Comparison of ENCODE assay signal across 23 mouse cellular contexts in genomic region chr19:21769796-21770195, GRCm38 (mm10). TPM values are rescaled to one million over a fixed set of nuclear protein-coding genes. Genes with fewer than 3 reads are reported as not detected.
A peak's percentile ranks its signal among the peaks of the same experiment; 100 is the strongest.
DNase-seq lines count a peak whose midpoint lies in the region; ATAC-seq and TF ChIP-seq lines count a peak whose summit lies in the region.
"Had no signal": no experiment of that assay in that cellular context is flagged by ENCODE, and none has a peak within 500 bp of the region (broad histone marks: within the 10 kb centered on the region; RNA-seq: fewer than 3 reads in every experiment).

No protein-coding gene starts in this region.

- no peak for TF ChIP-seq CTCF in lung, embryonic 14.5 days (IDR thresholded peaks at IDR 0.05; ENCODE audit: low read depth)
- TF ChIP-seq CTCF in embryonic fibroblast, embryonic 13.5 days (IDR thresholded peaks at IDR 0.05; ENCODE audit: borderline replicate concordance, insufficient read depth, low read length) = no peak

- H3K4me3 ChIP-seq in lung, embryonic 14.5 days (ENCODE audit: low read depth, low read length) = no peak overlapping the region
- no peak overlapping the region for H3K4me3 ChIP-seq in embryonic facial prominence, embryonic 13.5 days
- H3K4me3 ChIP-seq in embryonic fibroblast, embryonic 13.5 days (ENCODE audit: insufficient read depth, low read length) = no peak overlapping the region
- no peak overlapping the region for H3K4me3 ChIP-seq in hindbrain, embryonic 14.5 days (replicated peaks; ENCODE audit: low read length)
- no peak overlapping the region for H3K4me3 ChIP-seq in midbrain, embryonic 14.5 days (replicated peaks; ENCODE audit: low read depth, low read length)
- H3K4me3 ChIP-seq: heart, adult 2 months; heart, embryonic 10.5 days; heart, embryonic 13.5 days; hindbrain, embryonic 15.5 days; intestine, embryonic 15.5 days had no signal

- no peaks in the 10 kb centered on the region for H3K4me1 ChIP-seq in lung, embryonic 14.5 days (ENCODE audit: insufficient read depth)
- 0 out of 2 replicates have a peak, but pooled peaks cover 7% of the 10 kb centered on the region for H3K4me1 ChIP-seq in embryonic facial prominence, embryonic 13.5 days
- peaks cover 3% of the 10 kb centered on the region; the same call in 1 of the 2 replicates for H3K4me1 ChIP-seq in embryonic fibroblast, embryonic 13.5 days (ENCODE audit: control insufficient read depth, insufficient read depth, low read length)
- no peaks in the 10 kb centered on the region for H3K4me1 ChIP-seq in hindbrain, embryonic 14.5 days (replicated peaks; ENCODE audit: control insufficient read depth, insufficient read depth, low read length)
- no peaks in the 10 kb centered on the region for H3K4me1 ChIP-seq in midbrain, embryonic 14.5 days (ENCODE audit: control insufficient read depth, insufficient read depth, low read length)
- H3K4me1 ChIP-seq: hindbrain, embryonic 15.5 days; intestine, embryonic 15.5 days had no signal

- no peaks in the 10 kb centered on the region for H3K36me3 ChIP-seq in lung, embryonic 14.5 days (ENCODE audit: insufficient read depth)
- H3K36me3 ChIP-seq in embryonic facial prominence, embryonic 13.5 days = no peaks in the 10 kb centered on the region
- no peaks in the 10 kb centered on the region for H3K36me3 ChIP-seq in hindbrain, embryonic 14.5 days (replicated peaks; ENCODE audit: control insufficient read depth, insufficient read depth)
- no peaks in the 10 kb centered on the region for H3K36me3 ChIP-seq in midbrain, embryonic 14.5 days (ENCODE audit: control insufficient read depth, insufficient read depth, low read length)
- H3K36me3 ChIP-seq: heart, embryonic 10.5 days; heart, embryonic 13.5 days; hindbrain, embryonic 15.5 days; intestine, embryonic 15.5 days had no signal

- no peak for TF ChIP-seq POLR2A in embryonic fibroblast, embryonic 13.5 days (IDR thresholded peaks at IDR 0.05; ENCODE audit: low read depth, low read length)

- H3K27ac ChIP-seq in lung, embryonic 14.5 days (ENCODE audit: low read depth) = no peak overlapping the region
- H3K27ac ChIP-seq in embryonic facial prominence, embryonic 13.5 days = peak overlapping the region; percentile 79
- H3K27ac ChIP-seq in embryonic fibroblast, embryonic 13.5 days (ENCODE audit: insufficient read depth, low read length) = peak overlapping the region; percentile 53; the same call in 1 of the 2 replicates
- H3K27ac ChIP-seq in hindbrain, embryonic 14.5 days = no peak overlapping the region
- no peak overlapping the region for H3K27ac ChIP-seq in midbrain, embryonic 14.5 days (replicated peaks; ENCODE audit: low read depth, low read length)
- H3K27ac ChIP-seq: heart, adult 2 months; heart, embryonic 10.5 days; heart, embryonic 13.5 days; hindbrain, embryonic 15.5 days; intestine, embryonic 15.5 days had no signal

- DNase-seq in lung, embryonic 14.5 days = peak; percentile 32
- DNase-seq in lung, postnatal 14 days = no peak
- no peak for DNase-seq in hindbrain, embryonic 14.5 days (ENCODE audit: low spot score)
- no peak for DNase-seq in midbrain, embryonic 14.5 days
- DNase-seq: adrenal gland, postnatal 10 days; adrenal gland, postnatal 36 days; cerebellum, adult 18-20 months; cerebellum, adult 9-10 months; cerebellum, postnatal 14 days; forebrain, postnatal 0 days; gastrocnemius, postnatal 25 days; heart, adult 2 months; heart, postnatal 14 days; heart, postnatal 4 days; kidney, adult 11 months had no signal

- no peak overlapping the region for H3K4me2 ChIP-seq in lung, embryonic 14.5 days
- no peak overlapping the region for H3K4me2 ChIP-seq in embryonic facial prominence, embryonic 13.5 days
- no peak overlapping the region for H3K4me2 ChIP-seq in hindbrain, embryonic 14.5 days (replicated peaks)
- H3K4me2 ChIP-seq in midbrain, embryonic 14.5 days (ENCODE audit: low read length) = no peak overlapping the region
- H3K4me2 ChIP-seq: heart, embryonic 13.5 days; hindbrain, embryonic 15.5 days; intestine, embryonic 15.5 days had no signal

- 51% methylated on average over 3 of the region's 3 CpGs for WGBS in lung, embryonic 14.5 days
- 29% methylated on average over 3 of the region's 3 CpGs for WGBS in embryonic facial prominence, embryonic 13.5 days
- 69% methylated on average over 3 of the region's 3 CpGs for WGBS in hindbrain, embryonic 14.5 days
- WGBS in midbrain, embryonic 14.5 days = 79% methylated on average over 3 of the region's 3 CpGs

- no peak for ATAC-seq in lung, embryonic 14.5 days (ENCODE audit: insufficient read depth)
- peak; percentile 64 for ATAC-seq in embryonic facial prominence, embryonic 13.5 days (ENCODE audit: insufficient number of reproducible peaks, insufficient read depth, low FRiP score, low TSS enrichment, low read depth)
- no peak for ATAC-seq in hindbrain, embryonic 14.5 days (ENCODE audit: low FRiP score)
- ATAC-seq in midbrain, embryonic 14.5 days (ENCODE audit: low FRiP score, low TSS enrichment) = no peak
- ATAC-seq: forebrain, embryonic 14.5 days; forebrain, postnatal 0 days; intestine, embryonic 15.5 days; Patski had no signal

- H3K9ac ChIP-seq in lung, embryonic 14.5 days = no peak overlapping the region
- no peak overlapping the region for H3K9ac ChIP-seq in embryonic facial prominence, embryonic 13.5 days
- H3K9ac ChIP-seq in hindbrain, embryonic 14.5 days = no peak overlapping the region
- no peak overlapping the region for H3K9ac ChIP-seq in midbrain, embryonic 14.5 days (replicated peaks; ENCODE audit: low read length)
- H3K9ac ChIP-seq: forebrain, postnatal 0 days; heart, embryonic 13.5 days; hindbrain, embryonic 15.5 days; intestine, embryonic 15.5 days had no signal

- no peaks in the 10 kb centered on the region for H3K9me3 ChIP-seq in lung, embryonic 14.5 days (ENCODE audit: low read depth, low read length)
- H3K9me3 ChIP-seq in embryonic facial prominence, embryonic 13.5 days = no peaks in the 10 kb centered on the region
- H3K9me3 ChIP-seq in hindbrain, embryonic 14.5 days (ENCODE audit: control insufficient read depth, low read length) = no peaks in the 10 kb centered on the region
- no peaks in the 10 kb centered on the region for H3K9me3 ChIP-seq in midbrain, embryonic 14.5 days (ENCODE audit: control insufficient read depth, low read length)
- H3K9me3 ChIP-seq: heart, embryonic 10.5 days; heart, embryonic 13.5 days; hindbrain, embryonic 15.5 days; intestine, embryonic 15.5 days had no signal

- no peaks in the 10 kb centered on the region for H3K27me3 ChIP-seq in lung, embryonic 14.5 days (ENCODE audit: insufficient read depth, low read length)
- H3K27me3 ChIP-seq in embryonic facial prominence, embryonic 13.5 days = no peaks in the 10 kb centered on the region
- H3K27me3 ChIP-seq in hindbrain, embryonic 14.5 days (ENCODE audit: control insufficient read depth, insufficient read depth, low read length) = no peaks in the 10 kb centered on the region
- no peaks in the 10 kb centered on the region for H3K27me3 ChIP-seq in midbrain, embryonic 14.5 days (ENCODE audit: control insufficient read depth, insufficient read depth, low read length)
- H3K27me3 ChIP-seq: heart, embryonic 13.5 days; hindbrain, embryonic 15.5 days; intestine, embryonic 15.5 days had no signal

RNA-seq across cellular contexts. Expression of gene Cemip2, which starts 8.3 kb away (rescaled TPM):
- polyA plus RNA-seq in lung, embryonic 14.5 days (2014; fragmentation: Nextera tagmentation; extraction: Ambion mirVana) = 31.5 and 32.3 TPM in 2 replicates
- polyA plus RNA-seq in embryonic facial prominence, embryonic 13.5 days (2015; fragmentation: Nextera tagmentation; extraction: Ambion mirVana) = 33.4 and 34.4 TPM in 2 replicates
- 24.0 and 25.5 TPM in 2 replicates for polyA plus RNA-seq in embryonic fibroblast, embryonic 13.5 days (2011; ENCODE audit: insufficient read length, low read depth, missing spikeins)
- polyA plus RNA-seq in hindbrain, embryonic 14.5 days (2014; fragmentation: Nextera tagmentation; extraction: Ambion mirVana) = 26.4 and 26.8 TPM in 2 replicates
- polyA plus RNA-seq in midbrain, embryonic 14.5 days (2014; fragmentation: Nextera tagmentation; extraction: Ambion mirVana) = 32.5 and 53.9 TPM in 2 replicates

Comparison
In these comparisons a context has a peak if more than half of its experiments do, and no peak if none do; other contexts are left out.
1. H3K27ac ChIP-seq: peak in embryonic facial prominence, embryonic 13.5 days (single experiment) and embryonic fibroblast, embryonic 13.5 days (single experiment); none in lung, embryonic 14.5 days (single experiment), hindbrain, embryonic 14.5 days (single experiment) and midbrain, embryonic 14.5 days (single experiment).